Mouse (Mus musculus) kidney, adult 2 months (tissue): ENCODE measurements at regions not wholly inside any gene's neighbourhood (a gene's known extent, or its start where the extent isn't known, plus 50 kb on each side); places are given as distances from the start of the nearest gene placed in this dataset.

Source experiments
- CTCF ChIP-seq: fragments of 200-500 bp; conservative IDR thresholded peaks from 2 replicates; pipeline ENCODE4 v1.5.1; 2011; ENCODE audit warnings: low read depth, mild to moderate bottlenecking, control low read depth, low read length, moderate library complexity, mixed read lengths; ENCODE audit not compliant: insufficient read depth, insufficient read length
- POLR2A ChIP-seq: fragments of 200-500 bp; IDR thresholded peaks from one replicate; pipeline ENCODE4 v1.6.1; 2011; ENCODE audit warnings: low read depth, low read length, control low read depth

DNA sequence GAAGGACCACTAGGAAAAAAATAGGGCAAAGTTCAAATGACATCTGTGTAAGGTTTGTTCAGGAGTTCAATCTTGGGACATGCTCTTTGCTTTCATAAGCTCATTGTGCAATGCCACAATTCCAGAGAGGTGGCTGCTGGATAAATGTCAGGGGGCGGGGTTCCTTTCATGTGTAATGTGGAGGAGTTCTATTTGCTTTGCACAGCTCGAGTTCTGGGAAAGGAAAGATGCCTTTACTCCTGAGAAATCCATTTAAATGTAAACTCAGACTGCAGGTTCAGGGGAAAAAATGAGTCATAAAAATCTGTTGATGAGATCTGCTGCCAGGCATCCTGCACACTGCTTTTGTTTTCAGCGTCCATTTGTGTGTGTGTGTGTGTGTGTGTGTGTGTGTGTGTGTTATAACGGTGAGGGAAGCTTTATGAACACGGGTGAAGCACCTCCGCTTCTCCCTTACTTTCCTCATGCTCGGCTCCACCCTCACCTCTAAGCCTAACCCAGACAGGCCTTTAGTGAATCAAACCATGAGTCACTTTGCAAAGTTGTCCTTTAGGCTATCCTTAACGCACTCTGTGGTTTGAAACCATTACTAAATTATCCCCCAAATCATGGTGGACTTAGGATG lies 99.9 kb upstream of the Acsl4 start:
- no peak for TF ChIP-seq POLR2A
- no peak for TF ChIP-seq CTCF
